Mouse (Mus musculus) MEL (cell line): ENCODE measurements at regions not wholly inside any gene's neighbourhood (a gene's known extent, or its start where the extent isn't known, plus 50 kb on each side); places are given as distances from the start of the nearest gene placed in this dataset.

Experiments used
- DNase-seq: peaks from one replicate; pipeline ENCODE4 v3.0.0; 2011; ENCODE audit warnings: low read depth, low spot score
- H3K27ac ChIP-seq: 2 replicates; pipeline ENCODE4 v1.5.1; 2012; ENCODE audit warnings: low read depth, mild to moderate bottlenecking, control low read depth, low read length, moderate library complexity; ENCODE audit not compliant: control insufficient read depth
- H3K27me3 ChIP-seq, 2 experiments: fragments of 150-350 bp in 1 of 2; sonication (generic) in 1 of 2; 2 replicates each; pipeline ENCODE4 v1.6.1; 2012; ENCODE audit warnings: low read length in 2 of 2, mild to moderate bottlenecking in 2 of 2, improper control_type of control experiment in 1 of 2, moderate library complexity in 1 of 2; ENCODE audit not compliant: insufficient read depth in 2 of 2, control insufficient read depth in 1 of 2
- H3K36me3 ChIP-seq, 2 experiments: 2 replicates each; pipeline ENCODE4 v1.6.1; 2012 to 2014; ENCODE audit warnings: low read length in 2 of 2, improper control_type of control experiment in 1 of 2, inconsistent platforms in 1 of 2, mild to moderate bottlenecking in 1 of 2; ENCODE audit not compliant: insufficient read depth in 2 of 2, control insufficient read depth in 1 of 2
- H3K4me1 ChIP-seq, 2 experiments: fragments of 150-350 bp in 1 of 2; sonication (generic) in 1 of 2; 2 replicates each; pipeline ENCODE4 v1.6.1; 2012; ENCODE audit warnings: low read length in 2 of 2, improper control_type of control experiment in 1 of 2, mild to moderate bottlenecking in 1 of 2; ENCODE audit not compliant: insufficient read depth in 2 of 2, control insufficient read depth in 1 of 2
- H3K4me3 ChIP-seq, 2 experiments: fragments of 150-350 bp in 1 of 2; sonication (generic) in 1 of 2; 2 replicates each; pipeline ENCODE4 v1.5.1; 2012; ENCODE audit warnings: low read depth in 2 of 2, low read length in 2 of 2, mild to moderate bottlenecking in 2 of 2, moderate library complexity in 2 of 2, control low read depth in 1 of 2, improper control_type of control experiment in 1 of 2; ENCODE audit not compliant: control insufficient read depth in 1 of 2, insufficient read depth in 1 of 2
- H3K79me2 ChIP-seq: 2 replicates; pipeline ENCODE4 v1.6.1; 2012; ENCODE audit warnings: mild to moderate bottlenecking, low read length, moderate library complexity; ENCODE audit not compliant: control insufficient read depth, poor library complexity, insufficient read depth
- H3K9ac ChIP-seq: 2 replicates; pipeline ENCODE4 v1.6.1; 2012; ENCODE audit warnings: low read depth, mild to moderate bottlenecking, control low read depth, low read length, moderate library complexity; ENCODE audit not compliant: control insufficient read depth, poor library complexity, severe bottlenecking
- H3K9me3 ChIP-seq: fragments of 150-350 bp; sonication (generic); replicated peaks from 2 replicates; pipeline ENCODE4 v1.6.1; 2012; ENCODE audit warnings: mild to moderate bottlenecking, low read length, improper control_type of control experiment, moderate library complexity; ENCODE audit not compliant: insufficient read depth
- CHD1 ChIP-seq: IDR thresholded peaks from 2 replicates; pipeline ENCODE4 v1.6.1; 2012; ENCODE audit warnings: low read depth, mild to moderate bottlenecking, inconsistent platforms, low read length, improper control_type of control experiment
- CHD2 ChIP-seq: IDR thresholded peaks from 2 replicates; pipeline ENCODE4 v1.6.1; 2011; ENCODE audit warnings: low read length, improper control_type of control experiment
- CTCF ChIP-seq, 3 experiments: IDR thresholded peaks in 2 of 3; conservative IDR thresholded peaks in 1 of 3; 2 replicates each; pipeline ENCODE4 v1.5.1; 2011 to 2012; ENCODE audit warnings: low read length in 3 of 3, low read depth in 2 of 3, mild to moderate bottlenecking in 2 of 3, improper control_type of control experiment in 1 of 3, inconsistent platforms in 1 of 3, mixed read lengths in 1 of 3, moderate library complexity in 1 of 3; ENCODE audit not compliant: control insufficient read depth in 1 of 3, insufficient read depth in 1 of 3, poor library complexity in 1 of 3, severe bottlenecking in 1 of 3
- E2F4 ChIP-seq: IDR thresholded peaks from 2 replicates; pipeline ENCODE4 v1.6.1; 2011; ENCODE audit warnings: low read depth, low read length, improper control_type of control experiment, borderline replicate concordance
- ELF1 ChIP-seq: IDR thresholded peaks from 2 replicates; pipeline ENCODE4 v1.6.1; 2014; ENCODE audit warnings: low read depth, mild to moderate bottlenecking, inconsistent platforms, low read length, improper control_type of control experiment, moderate library complexity
- GABPA ChIP-seq: IDR thresholded peaks from 2 replicates; pipeline ENCODE4 v1.6.1; 2012; ENCODE audit warnings: low read depth, mild to moderate bottlenecking, inconsistent platforms, low read length, improper control_type of control experiment, moderate library complexity
- GATA1 ChIP-seq: IDR thresholded peaks from 2 replicates; pipeline ENCODE4 v1.6.1; 2011; ENCODE audit warnings: low read depth, low read length, improper control_type of control experiment
- HCFC1 ChIP-seq: IDR thresholded peaks from 2 replicates; pipeline ENCODE4 v1.6.1; 2012; ENCODE audit warnings: low read depth, mild to moderate bottlenecking, inconsistent platforms, low read length, improper control_type of control experiment, moderate library complexity
- MAX ChIP-seq: IDR thresholded peaks from 2 replicates; pipeline ENCODE4 v1.6.1; 2011; ENCODE audit warnings: low read length, improper control_type of control experiment
- MAZ ChIP-seq: IDR thresholded peaks from 2 replicates; pipeline ENCODE4 v1.6.1; 2012; ENCODE audit warnings: low read depth, mild to moderate bottlenecking, inconsistent platforms, low read length, improper control_type of control experiment
- MEF2A ChIP-seq: IDR thresholded peaks from 2 replicates; pipeline ENCODE4 v1.6.1; 2014; ENCODE audit warnings: low read depth, mild to moderate bottlenecking, inconsistent platforms, low read length, improper control_type of control experiment; ENCODE audit not compliant: poor library complexity, insufficient replicate concordance, severe bottlenecking; ENCODE audit errors: extremely low read depth
- MXI1 ChIP-seq: IDR thresholded peaks from 2 replicates; pipeline ENCODE4 v1.6.1; 2011; ENCODE audit warnings: mild to moderate bottlenecking, low read depth, low read length, improper control_type of control experiment
- NRF1 ChIP-seq: IDR thresholded peaks from 2 replicates; pipeline ENCODE4 v1.6.1; 2014; ENCODE audit warnings: low read depth, mild to moderate bottlenecking, inconsistent platforms, low read length, improper control_type of control experiment, moderate library complexity; ENCODE audit not compliant: poor library complexity, insufficient read depth, severe bottlenecking
- POLR2A ChIP-seq, 2 experiments: IDR thresholded peaks; 2 replicates each; pipeline ENCODE4 v1.6.1; 2011 to 2012; ENCODE audit warnings: low read length in 2 of 2, mild to moderate bottlenecking in 2 of 2, control low read depth in 1 of 2, improper control_type of control experiment in 1 of 2, low read depth in 1 of 2, moderate library complexity in 1 of 2; ENCODE audit not compliant: control insufficient read depth in 1 of 2, insufficient read depth in 1 of 2, poor library complexity in 1 of 2
- RAD21 ChIP-seq: IDR thresholded peaks from 2 replicates; pipeline ENCODE4 v1.6.1; 2011; ENCODE audit warnings: mild to moderate bottlenecking, low read depth, low read length, improper control_type of control experiment
- RCOR1 ChIP-seq: IDR thresholded peaks from 2 replicates; pipeline ENCODE4 v1.6.1; 2012; ENCODE audit warnings: low read depth, mild to moderate bottlenecking, inconsistent platforms, low read length, improper control_type of control experiment
- SMC3 ChIP-seq: IDR thresholded peaks from 2 replicates; pipeline ENCODE4 v1.6.1; 2011; ENCODE audit warnings: low read depth, low read length, improper control_type of control experiment
- TAL1 ChIP-seq: IDR thresholded peaks from 2 replicates; pipeline ENCODE4 v1.6.1; 2012; ENCODE audit warnings: mild to moderate bottlenecking, inconsistent platforms, low read length, moderate library complexity, mixed read lengths
- TBP ChIP-seq: IDR thresholded peaks from 2 replicates; pipeline ENCODE4 v1.8.0; 2011; ENCODE audit warnings: low read depth, low read length, improper control_type of control experiment
- UBTF ChIP-seq: IDR thresholded peaks from 2 replicates; pipeline ENCODE4 v1.6.1; 2012; ENCODE audit warnings: low read depth, mild to moderate bottlenecking, inconsistent platforms, low read length, improper control_type of control experiment, moderate library complexity, borderline replicate concordance; ENCODE audit not compliant: insufficient read depth
- USF2 ChIP-seq, 2 experiments: IDR thresholded peaks; 2 replicates each; pipeline ENCODE4 v1.6.1; 2011 to 2012; ENCODE audit warnings: improper control_type of control experiment in 2 of 2, low read length in 2 of 2, borderline replicate concordance in 1 of 2, inconsistent platforms in 1 of 2, low read depth in 1 of 2, mild to moderate bottlenecking in 1 of 2; ENCODE audit not compliant: insufficient read depth in 1 of 2
- ZC3H11A ChIP-seq: IDR thresholded peaks from 2 replicates; pipeline ENCODE4 v1.6.1; 2012; ENCODE audit warnings: low read depth, mild to moderate bottlenecking, inconsistent platforms, low read length, improper control_type of control experiment
- ZKSCAN1 ChIP-seq: IDR thresholded peaks from 2 replicates; pipeline ENCODE4 v1.6.1; 2012; ENCODE audit warnings: low read depth, mild to moderate bottlenecking, inconsistent platforms, low read length, improper control_type of control experiment, moderate library complexity
- ZMIZ1 ChIP-seq: IDR thresholded peaks from 2 replicates; pipeline ENCODE4 v1.6.1; 2012; ENCODE audit warnings: low read depth, mild to moderate bottlenecking, inconsistent platforms, low read length, improper control_type of control experiment, moderate library complexity
- ZNF384 ChIP-seq: IDR thresholded peaks from 2 replicates; pipeline ENCODE4 v1.6.1; 2012; ENCODE audit warnings: low read depth, mild to moderate bottlenecking, inconsistent platforms, low read length, improper control_type of control experiment

- Histone ChIP-seq H3K9ac (no peak overlapping the region), H3K79me2 (no peaks in the 10 kb centered on the region), H3K36me3 (no peaks in the 10 kb centered on the region)
- TF ChIP-seq ZMIZ1: no peak
- no peak for TF ChIP-seq GATA1
- TF ChIP-seq E2F4: no peak
- TF ChIP-seq CTCF (IDR thresholded peaks at IDR 0.05 in 2 of 3, conservative IDR thresholded peaks at IDR 0.05 in 1 of 3; ENCODE audit: control insufficient read depth in 1 of 3, insufficient read depth in 1 of 3, low read depth in 2 of 3, low read length in 3 of 3, poor library complexity in 1 of 3, severe bottlenecking in 1 of 3): no peak
- TF ChIP-seq ELF1: no peak
- TF ChIP-seq CHD1: no peak
- TF ChIP-seq TBP: no peak
- TF ChIP-seq USF2 (IDR thresholded peaks at IDR 0.05; ENCODE audit: borderline replicate concordance in 1 of 2, insufficient read depth in 1 of 2, low read depth in 1 of 2, low read length in 2 of 2): no peak
- no peak for TF ChIP-seq ZKSCAN1
- no peak for TF ChIP-seq HCFC1
- TF ChIP-seq, all 39 proteins: peak for 0
- H3K27ac ChIP-seq: no peak overlapping the region
- no peaks in the 10 kb centered on the region for H3K9me3 ChIP-seq
- H3K27me3 ChIP-seq: no peaks in the 10 kb centered on the region
- H3K4me1 ChIP-seq: no peaks in the 10 kb centered on the region
- DNase-seq: no peak
- H3K4me3 ChIP-seq: no peak overlapping the region
Observed at GRCm38 (mm10) chr8:44082057-44082456, 372.2 kb upstream of the Adam34 start.

DNA sequence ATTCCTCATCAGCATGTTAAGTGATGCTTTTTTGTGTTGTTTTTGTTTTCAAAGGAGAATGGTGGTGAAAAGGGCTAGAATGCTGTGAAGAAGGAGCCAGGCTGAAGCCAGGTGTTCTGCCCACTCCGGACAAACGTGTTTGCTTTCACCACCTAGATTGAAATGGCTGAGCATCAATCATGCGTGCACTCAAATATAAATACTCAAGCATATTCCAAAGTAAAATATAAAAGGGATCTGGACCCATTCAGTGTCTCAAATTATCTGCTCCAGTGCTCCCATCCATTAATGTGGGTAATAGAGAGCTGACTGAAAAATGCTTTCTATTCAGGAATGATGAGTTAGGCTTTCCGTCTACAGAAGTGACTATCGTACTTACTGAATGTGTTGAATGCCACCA is 349.0 kb upstream of the Adam34 start:
- Histone ChIP-seq H3K36me3 (no peaks in the 10 kb centered on the region), H3K4me1 (no peaks in the 10 kb centered on the region)
- TF ChIP-seq GABPA (no peak), USF2 (IDR thresholded peaks at IDR 0.05; ENCODE audit: borderline replicate concordance in 1 of 2, insufficient read depth in 1 of 2, low read depth in 1 of 2, low read length in 2 of 2) (no peak), TAL1 (no peak), CHD2 (no peak), NRF1 (no peak), MAZ (no peak), MEF2A (no peak), ZNF384 (no peak), HCFC1 (no peak), POLR2A (IDR thresholded peaks at IDR 0.05; ENCODE audit: control insufficient read depth in 1 of 2, insufficient read depth in 1 of 2, low read depth in 1 of 2, low read length in 2 of 2, poor library complexity in 1 of 2) (no peak), CHD1 (no peak), ZC3H11A (no peak), UBTF (no peak), RCOR1 (no peak), SMC3 (no peak), TBP (no peak), MXI1 (no peak), CTCF (IDR thresholded peaks at IDR 0.05 in 2 of 3, conservative IDR thresholded peaks at IDR 0.05 in 1 of 3; ENCODE audit: control insufficient read depth in 1 of 3, insufficient read depth in 1 of 3, low read depth in 2 of 3, low read length in 3 of 3, poor library complexity in 1 of 3, severe bottlenecking in 1 of 3) (no peak), MAX (no peak), RAD21 (no peak)
- TF ChIP-seq, all 39 proteins: peak for 0
- Histone ChIP-seq H3K27ac (no peak overlapping the region), H3K9ac (no peak overlapping the region), H3K4me3 (no peak overlapping the region), H3K79me2 (no peaks in the 10 kb centered on the region), H3K27me3 (no peaks in the 10 kb centered on the region), H3K9me3 (no peaks in the 10 kb centered on the region)
- DNase-seq: no peak
